Mouse (Mus musculus) bone marrow macrophage, adult 2 months (primary cell): ENCODE data around the gene Slbp.

Experiments
- CTCF ChIP-seq: IDR thresholded peaks from 2 replicates; pipeline ENCODE4 v1.5.1; 2012; ENCODE audit warnings: low read depth, mild to moderate bottlenecking, low read length, moderate library complexity
- POLR2A ChIP-seq: IDR thresholded peaks from 2 replicates; pipeline ENCODE4 v1.6.1; 2012; ENCODE audit warnings: mild to moderate bottlenecking, low read depth, low read length, borderline replicate concordance

DNA sequence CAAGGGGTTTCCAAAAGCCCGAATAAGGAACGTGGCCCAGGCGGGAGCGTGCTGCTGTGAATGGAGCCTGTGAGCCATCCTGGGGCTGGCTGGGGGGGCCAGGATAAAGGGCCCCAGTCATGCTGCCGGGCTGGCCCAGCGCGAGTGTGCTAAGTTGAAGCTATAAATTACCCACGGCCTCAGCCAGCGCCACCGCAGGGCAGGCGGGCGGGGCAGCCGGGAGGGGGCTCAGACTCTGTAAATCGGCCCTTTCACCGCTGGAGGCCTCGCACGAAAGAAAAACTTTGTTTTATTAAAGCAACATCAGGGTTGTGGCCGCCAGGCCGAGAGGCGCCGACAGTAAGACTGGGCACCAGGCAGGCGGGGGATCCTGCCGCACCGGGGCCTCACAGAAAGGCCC lies 40.0 kb upstream of the Slbp start:
- TF ChIP-seq POLR2A (no peak), CTCF (no peak)
